ENCODE assay signal across 8 mouse cellular contexts in the genomic region with DNA sequence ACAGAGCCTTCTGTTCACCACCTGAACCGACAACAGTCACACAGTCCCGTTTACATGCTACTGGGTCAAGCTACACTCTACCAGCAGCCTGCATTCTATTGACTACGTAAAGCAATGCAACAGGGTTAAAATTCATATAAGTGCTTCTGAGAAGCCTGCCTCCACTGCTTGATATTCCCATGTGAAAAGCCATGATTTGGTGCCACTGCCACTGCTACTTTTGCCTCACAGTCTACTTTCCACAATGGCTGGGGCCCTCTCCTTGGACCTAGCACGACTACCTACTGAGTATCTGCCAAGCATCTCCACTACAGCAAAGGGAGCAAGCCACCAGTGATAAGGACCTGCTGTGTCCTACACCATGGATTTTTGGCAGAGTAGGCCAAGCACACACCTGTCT.
DNase-seq lines count a peak whose midpoint lies in the region.

No protein-coding gene starts in this region.

- DNase-seq in T-cell, adult 2 months (ENCODE audit: low spot score), result peak; percentile 10
- peak; percentile 1 to 13 for DNase-seq in cerebellum, postnatal 36 days
- DNase-seq in heart, adult 8-10 months (ENCODE audit: low spot score), result peak; percentile 13
- peak; percentile 2 for DNase-seq in kidney, postnatal 10 days
- peak; percentile 18 to 34 for DNase-seq in left cerebral cortex, adult 8-10 months (ENCODE audit: low spot score in 2 of 2)
- peak; percentile 1 for DNase-seq in ovary, adult 18-20 months (ENCODE audit: low spot score)
- DNase-seq in testis, postnatal 10 days (ENCODE audit: low spot score), result peak; percentile 34
- peak; percentile 1 to 2 for DNase-seq in urinary bladder, postnatal 36 days (ENCODE audit: low spot score in 2 of 2)

Comparison
In these comparisons a context has a peak if more than half of its experiments do, and no peak if none do; other contexts are left out.
1. Peak in every context shown above with its lines: DNase-seq.